Mouse (Mus musculus) heart, postnatal 0 days (tissue): ENCODE measurements around the gene Cpox.
"Not testable (repeated sequence)": the region's sequence is repeated elsewhere in the genome, so short reads cannot be mapped to it uniquely, and the experiment has no call there.

Source experiments
- CTCF ChIP-seq: IDR thresholded peaks from 2 replicates; pipeline ENCODE4 v1.5.1; 2016; ENCODE audit warnings: antibody characterized with exemption, control low read depth, low read depth
- EP300 ChIP-seq: IDR thresholded peaks from 2 replicates; pipeline ENCODE4 v1.6.1; 2016; ENCODE audit warnings: antibody characterized with exemption, low read depth

GRCm38 (mm10) chr16:58665137-58665536, 5.0 kb upstream of the Cpox start:
- TF ChIP-seq EP300, CTCF: not testable (repeated sequence)
